Mouse (Mus musculus): ENCODE measurements around the gene Camkk1. TPM values are rescaled to one million over a fixed set of nuclear protein-coding genes. Genes with fewer than 3 reads are reported as not detected.

The Camkk1 gene
- 5.4 and 6.1 TPM in 2 replicates for polyA plus RNA-seq (2015; fragmentation: Nextera tagmentation; extraction: Ambion mirVana)

DNA sequence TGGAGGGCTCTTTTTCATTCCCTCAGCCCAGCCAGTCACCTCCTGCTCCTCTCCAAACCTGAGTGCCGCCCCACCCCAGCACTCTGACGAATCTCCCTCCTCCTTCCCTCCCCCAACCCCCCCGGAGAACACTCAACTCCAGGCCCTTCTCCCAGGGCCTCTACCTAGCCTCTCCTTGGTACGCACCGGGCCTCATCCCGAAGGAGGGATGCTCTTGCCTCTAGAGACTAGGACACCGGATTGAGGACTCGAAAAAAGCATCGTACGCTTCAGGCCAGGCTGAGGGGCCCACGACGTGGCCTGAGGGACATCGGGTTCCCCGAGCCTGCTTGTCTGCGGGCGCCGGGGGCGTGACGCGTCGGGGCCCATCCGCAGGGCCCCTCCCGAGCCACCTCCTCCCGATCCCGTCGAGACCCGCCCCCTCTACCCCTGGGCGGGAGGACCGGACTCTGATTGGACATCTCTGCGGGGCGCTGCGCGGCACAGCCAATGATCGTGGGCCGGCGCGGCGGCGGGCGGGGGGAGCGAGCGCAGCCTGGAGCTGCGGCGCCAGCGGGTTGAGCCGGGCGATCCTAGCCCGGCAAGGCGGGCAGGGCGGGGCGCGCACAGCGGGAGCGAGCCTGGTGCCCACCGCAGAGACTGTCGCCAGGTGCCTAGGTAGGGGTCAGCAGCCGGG lies at the start of gene Camkk1:
Gene Camkk1, plus strand, starts transcription at position 538 of the 676 bp plus-strand sequence.
- WGBS = 2% methylated on average over 54 of the region's 57 CpGs
- Histone ChIP-seq H3K27me3 (replicated peaks; ENCODE audit: insufficient read depth, low read length) (no peaks in the 10 kb centered on the region), H3K9ac (replicated peaks; ENCODE audit: low read depth) (no peak within 1 kb of the TSS; the same call in 1 of the 2 replicates), H3K4me2 (replicated peaks; ENCODE audit: low read depth, low read length) (peak within 1 kb of the TSS; percentile 100), H3K4me3 (ENCODE audit: low read depth, low read length) (peak within 1 kb of the TSS; percentile 55), H3K36me3 (ENCODE audit: insufficient read depth, low read length) (no peaks in the 10 kb centered on the region), H3K27ac (ENCODE audit: low read length) (peak within 1 kb of the TSS; percentile 47; the same call in 1 of the 2 replicates), H3K9me3 (ENCODE audit: low read length) (no peaks in the 10 kb centered on the region), H3K4me1 (ENCODE audit: insufficient read depth, low read depth, low read length) (peaks cover 13% of the 10 kb centered on the region)
- peak; percentile 96 for ATAC-seq
- TF ChIP-seq CTCF (IDR thresholded peaks at IDR 0.05) = no peak
- TF ChIP-seq EP300 (IDR thresholded peaks at IDR 0.05) = no peak
- peak; percentile 97 for DNase-seq (ENCODE audit: low spot score)

DNA sequence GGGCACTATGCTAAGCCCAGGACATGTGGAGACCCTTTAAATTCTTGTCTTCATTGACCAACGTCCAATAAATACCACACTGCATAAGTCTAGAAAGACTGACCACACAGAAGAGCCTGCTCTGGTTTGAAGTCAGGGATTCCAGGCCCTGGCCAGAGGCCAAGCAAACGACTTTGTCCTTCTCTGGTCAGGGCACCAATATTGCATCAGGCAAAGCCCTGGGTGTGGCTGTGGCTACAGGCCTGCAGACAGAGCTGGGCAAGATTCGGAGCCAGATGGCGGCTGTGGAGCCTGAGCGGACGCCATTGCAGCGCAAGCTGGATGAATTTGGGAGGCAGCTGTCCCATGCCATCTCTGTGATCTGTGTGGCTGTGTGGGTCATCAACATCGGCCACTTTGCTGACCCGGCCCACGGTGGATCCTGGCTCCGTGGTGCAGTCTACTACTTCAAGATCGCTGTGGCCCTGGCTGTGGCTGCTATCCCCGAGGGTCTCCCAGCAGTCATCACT lies 43.8 kb upstream of the Camkk1 start:
- Histone ChIP-seq H3K36me3 (ENCODE audit: insufficient read depth, low read length) (no peaks in the 10 kb centered on the region), H3K4me1 (ENCODE audit: insufficient read depth, low read depth, low read length) (no peaks in the 10 kb centered on the region), H3K9me3 (ENCODE audit: low read length) (no peaks in the 10 kb centered on the region), H3K27me3 (replicated peaks; ENCODE audit: insufficient read depth, low read length) (no peaks in the 10 kb centered on the region), H3K9ac (replicated peaks; ENCODE audit: low read depth) (no peak overlapping the region), H3K4me3 (ENCODE audit: low read depth, low read length) (no peak overlapping the region), H3K4me2 (replicated peaks; ENCODE audit: low read depth, low read length) (no peak overlapping the region), H3K27ac (ENCODE audit: low read length) (no peak overlapping the region)
- TF ChIP-seq EP300 (IDR thresholded peaks at IDR 0.05) (no peak), CTCF (IDR thresholded peaks at IDR 0.05) (no peak)
- DNase-seq (ENCODE audit: low spot score) (no peak), ATAC-seq (no peak)
- WGBS = 78% methylated on average over 13 of the region's 13 CpGs

DNA sequence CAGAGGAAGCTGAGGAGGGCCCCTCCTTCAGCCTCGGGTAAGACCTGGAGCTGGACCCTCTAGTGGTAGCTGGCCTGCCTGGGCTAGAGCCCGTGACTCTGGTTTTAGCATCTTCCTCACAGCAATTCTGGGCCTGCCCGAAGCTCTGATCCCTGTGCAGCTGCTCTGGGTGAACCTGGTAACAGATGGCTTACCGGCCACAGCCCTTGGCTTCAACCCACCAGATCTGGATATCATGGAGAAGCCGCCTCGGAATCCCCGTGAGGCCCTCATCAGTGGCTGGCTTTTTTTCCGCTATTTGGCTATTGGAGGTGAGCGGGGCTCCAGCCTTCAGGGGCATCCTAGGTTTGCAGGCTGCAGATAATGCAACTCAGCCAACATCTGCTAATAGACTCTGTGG lies 36.3 kb upstream of the Camkk1 start:
- H3K9ac ChIP-seq (replicated peaks; ENCODE audit: low read depth) = no peak overlapping the region

DNA sequence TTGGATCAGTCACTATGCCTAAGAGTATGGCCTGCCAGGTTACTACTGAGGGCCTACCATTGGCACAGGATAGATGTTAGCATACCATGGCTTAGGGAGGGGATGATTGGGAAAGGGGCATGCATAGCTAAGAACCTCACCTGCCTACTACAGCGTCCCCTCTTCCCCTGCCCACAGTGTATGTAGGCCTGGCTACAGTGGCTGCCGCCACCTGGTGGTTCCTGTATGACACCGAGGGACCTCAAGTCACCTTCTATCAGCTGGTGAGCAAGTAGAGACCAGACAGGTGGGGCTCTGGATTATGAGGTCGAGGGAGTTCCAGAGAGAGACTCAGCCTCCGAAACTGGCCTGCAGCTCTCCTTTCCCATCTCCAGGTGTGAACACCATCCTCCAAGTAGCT lies 35.5 kb upstream of the Camkk1 start:
- Histone ChIP-seq H3K9me3 (ENCODE audit: low read length) (no peaks in the 10 kb centered on the region), H3K4me3 (ENCODE audit: low read depth, low read length) (no peak overlapping the region), H3K4me2 (replicated peaks; ENCODE audit: low read depth, low read length) (no peak overlapping the region), H3K27ac (ENCODE audit: low read length) (no peak overlapping the region), H3K27me3 (replicated peaks; ENCODE audit: insufficient read depth, low read length) (no peaks in the 10 kb centered on the region), H3K9ac (replicated peaks; ENCODE audit: low read depth) (no peak overlapping the region), H3K36me3 (ENCODE audit: insufficient read depth, low read length) (no peaks in the 10 kb centered on the region), H3K4me1 (ENCODE audit: insufficient read depth, low read depth, low read length) (peaks cover 2% of the 10 kb centered on the region; the same call in 1 of the 2 replicates)
- WGBS = 45% methylated on average over 5 of the region's 5 CpGs
- no peak for DNase-seq (ENCODE audit: low spot score)
- ATAC-seq = peak; percentile 44
- TF ChIP-seq CTCF (IDR thresholded peaks at IDR 0.05) (peak; percentile 73), EP300 (IDR thresholded peaks at IDR 0.05) (no peak)

More for the DNA sequence above, 36.3 kb upstream of the Camkk1 start:
- no peak for DNase-seq (ENCODE audit: low spot score)
- Histone ChIP-seq H3K4me2 (replicated peaks; ENCODE audit: low read depth, low read length) (no peak overlapping the region), H3K4me1 (ENCODE audit: insufficient read depth, low read depth, low read length) (no peaks in the 10 kb centered on the region), H3K4me3 (ENCODE audit: low read depth, low read length) (no peak overlapping the region), H3K36me3 (ENCODE audit: insufficient read depth, low read length) (no peaks in the 10 kb centered on the region), H3K27ac (ENCODE audit: low read length) (no peak overlapping the region), H3K27me3 (replicated peaks; ENCODE audit: insufficient read depth, low read length) (no peaks in the 10 kb centered on the region), H3K9me3 (ENCODE audit: low read length) (no peaks in the 10 kb centered on the region)
- no peak for TF ChIP-seq EP300 (IDR thresholded peaks at IDR 0.05)
- TF ChIP-seq CTCF (IDR thresholded peaks at IDR 0.05) = no peak
- ATAC-seq = no peak
- 86% methylated on average over 9 of the region's 9 CpGs for WGBS

DNA sequence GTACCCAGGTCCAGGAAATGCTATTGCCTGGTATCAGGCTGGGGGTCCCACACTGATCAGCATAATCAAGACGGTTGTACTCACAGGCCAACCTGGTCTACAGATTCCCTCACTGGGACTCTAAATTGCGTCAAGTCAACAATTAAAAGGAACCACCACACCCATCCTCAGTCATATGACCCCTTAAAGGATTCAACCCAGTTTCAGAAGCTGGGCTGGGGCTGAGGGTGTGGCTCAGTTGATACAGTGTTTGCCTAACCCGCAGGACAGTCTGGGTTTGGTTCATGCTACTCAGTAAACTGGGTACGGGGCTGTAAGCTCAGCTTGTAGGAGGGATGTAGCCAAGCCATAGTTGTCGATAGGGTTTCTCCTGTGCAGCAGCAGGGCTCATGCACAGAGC lies 32.1 kb upstream of the Camkk1 start:
- no peaks in the 10 kb centered on the region for H3K9me3 ChIP-seq (ENCODE audit: low read length)
- 67% methylated on average over 5 of the region's 5 CpGs for WGBS
- H3K4me1 ChIP-seq (ENCODE audit: insufficient read depth, low read depth, low read length) = peaks cover 7% of the 10 kb centered on the region; the same call in 1 of the 2 replicates
- H3K4me3 ChIP-seq (ENCODE audit: low read depth, low read length) = no peak overlapping the region
- no peak overlapping the region for H3K4me2 ChIP-seq (replicated peaks; ENCODE audit: low read depth, low read length)
- no peak for TF ChIP-seq EP300 (IDR thresholded peaks at IDR 0.05)
- no peaks in the 10 kb centered on the region for H3K36me3 ChIP-seq (ENCODE audit: insufficient read depth, low read length)
- DNase-seq (ENCODE audit: low spot score) (no peak), ATAC-seq (no peak)
- H3K9ac ChIP-seq (replicated peaks; ENCODE audit: low read depth) = no peak overlapping the region
- no peaks in the 10 kb centered on the region for H3K27me3 ChIP-seq (replicated peaks; ENCODE audit: insufficient read depth, low read length)
- no peak overlapping the region for H3K27ac ChIP-seq (ENCODE audit: low read length)

DNA sequence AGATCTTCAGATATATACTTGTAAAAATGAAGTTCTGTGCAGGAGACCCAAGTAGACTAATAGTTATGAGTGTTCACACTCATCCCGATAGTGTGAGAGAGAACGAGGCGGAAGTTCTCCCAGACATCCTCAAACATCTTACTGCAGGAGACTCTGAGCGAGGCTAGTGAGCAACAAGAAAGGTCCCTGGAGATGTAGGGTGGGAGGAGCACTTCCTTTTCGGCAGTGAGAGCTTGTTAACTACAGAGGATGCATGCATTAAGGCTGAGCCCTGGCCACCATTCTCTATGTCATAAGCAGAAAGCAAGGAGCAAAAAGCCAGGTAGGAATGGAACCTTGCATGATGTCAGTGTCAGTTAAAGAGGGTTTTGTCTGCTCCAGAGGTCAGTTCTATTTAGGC lies 31.6 kb upstream of the Camkk1 start:
- no peaks in the 10 kb centered on the region for H3K9me3 ChIP-seq (ENCODE audit: low read length)
- DNase-seq (ENCODE audit: low spot score) = no peak
- 58% methylated on average over 5 of the region's 5 CpGs for WGBS
- H3K4me2 ChIP-seq (replicated peaks; ENCODE audit: low read depth, low read length) = no peak overlapping the region
- H3K36me3 ChIP-seq (ENCODE audit: insufficient read depth, low read length) = no peaks in the 10 kb centered on the region
- no peak overlapping the region for H3K27ac ChIP-seq (ENCODE audit: low read length)
- TF ChIP-seq EP300 (IDR thresholded peaks at IDR 0.05) (no peak), CTCF (IDR thresholded peaks at IDR 0.05) (no peak)
- no peaks in the 10 kb centered on the region for H3K27me3 ChIP-seq (replicated peaks; ENCODE audit: insufficient read depth, low read length)
- no peak for ATAC-seq
- peaks cover 12% of the 10 kb centered on the region for H3K4me1 ChIP-seq (ENCODE audit: insufficient read depth, low read depth, low read length)
- no peak overlapping the region for H3K9ac ChIP-seq (replicated peaks; ENCODE audit: low read depth)
- H3K4me3 ChIP-seq (ENCODE audit: low read depth, low read length) = no peak overlapping the region
